Mouse (Mus musculus) retina, postnatal 1 day (tissue): ENCODE results near the gene Sycn.

Experiments
- DNase-seq: peaks from one replicate; pipeline ENCODE4 v3.0.0-alpha.2; 2012

Sycn gene

DNA sequence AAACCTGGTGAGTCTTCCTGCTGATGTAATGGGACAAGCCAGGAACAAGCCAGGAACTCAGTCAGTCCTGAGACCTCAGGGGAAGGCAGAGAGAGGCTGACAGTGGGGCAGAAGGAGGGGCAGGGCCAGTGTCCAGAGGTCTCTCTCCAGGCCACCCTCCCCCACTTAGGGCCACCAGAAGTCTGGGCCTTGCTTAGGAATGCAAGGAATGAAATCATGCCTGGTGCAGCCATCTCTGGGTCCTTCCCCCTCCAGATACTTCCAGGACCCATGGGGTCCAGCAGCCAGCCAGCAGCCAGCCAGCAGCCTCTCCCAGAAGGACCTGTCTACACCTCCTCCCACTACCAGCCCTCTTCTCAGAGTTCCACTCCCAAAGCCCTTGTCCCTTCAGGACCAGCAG lies 47.0 kb downstream of the Sycn start:
- DNase-seq = no peak
